ENCODE assay signal across 10 mouse cellular contexts in genomic region chr2:73167126-73167525, GRCm38 (mm10). TPM values are rescaled to one million over a fixed set of nuclear protein-coding genes. Genes with fewer than 3 reads are reported as not detected.
DNase-seq lines count a peak whose midpoint lies in the region; ATAC-seq and TF ChIP-seq lines count a peak whose summit lies in the region.
"Had no signal": no experiment of that assay in that cellular context is flagged by ENCODE, and none has a peak within 500 bp of the region (broad histone marks: within the 10 kb centered on the region; RNA-seq: fewer than 3 reads in every experiment).

No protein-coding gene starts in this region.

- H3K4me3 ChIP-seq in kidney, embryonic 14.5 days (ENCODE audit: low read length): no peak overlapping the region
- H3K4me3 ChIP-seq in gastrocnemius, adult 2 months: no peak overlapping the region
- H3K4me3 ChIP-seq: embryonic facial prominence, embryonic 13.5 days; lung, embryonic 15.5 days had no signal

- ATAC-seq in kidney, embryonic 14.5 days (ENCODE audit: low FRiP score, low TSS enrichment): no peak
- peak; percentile 92 for ATAC-seq in megakaryocyte, adult 5-6 weeks (ENCODE audit: poor library complexity, severe bottlenecking)

- no peaks in the 10 kb centered on the region for H3K9me3 ChIP-seq in kidney, embryonic 14.5 days (ENCODE audit: control insufficient read depth, low read length)
- H3K9me3 ChIP-seq: embryonic facial prominence, embryonic 13.5 days; lung, embryonic 15.5 days had no signal

- no peaks in the 10 kb centered on the region for H3K27me3 ChIP-seq in kidney, embryonic 14.5 days (ENCODE audit: control insufficient read depth, insufficient read depth, low read length)
- H3K27me3 ChIP-seq: embryonic facial prominence, embryonic 13.5 days; lung, embryonic 15.5 days had no signal

- H3K27ac ChIP-seq in kidney, embryonic 14.5 days (ENCODE audit: low read depth, low read length): no peak overlapping the region
- H3K27ac ChIP-seq in gastrocnemius, adult 2 months: no peak overlapping the region
- H3K27ac ChIP-seq: embryonic facial prominence, embryonic 13.5 days; lung, embryonic 15.5 days had no signal

- TF ChIP-seq CTCF in gastrocnemius, adult 2 months (IDR thresholded peaks at IDR 0.05): peak; percentile 80

- intact Hi-C loops in gastrocnemius, adult 2 months (cut with DNase I): loop anchor here (1.0 kb wide), 1 partner anchor 111 kb away; no protein-coding TSS in a partner anchor

- H3K36me3 ChIP-seq in kidney, embryonic 14.5 days (ENCODE audit: control insufficient read depth, insufficient read depth, low read length): no peaks in the 10 kb centered on the region
- H3K36me3 ChIP-seq: embryonic facial prominence, embryonic 13.5 days; lung, embryonic 15.5 days had no signal

- H3K4me1 ChIP-seq in kidney, embryonic 14.5 days (ENCODE audit: control insufficient read depth, insufficient read depth, low read length): no peaks in the 10 kb centered on the region
- H3K4me1 ChIP-seq: embryonic facial prominence, embryonic 13.5 days; lung, embryonic 15.5 days had no signal

- H3K4me2 ChIP-seq in kidney, embryonic 14.5 days (replicated peaks; ENCODE audit: low read depth, low read length): no peak overlapping the region
- H3K4me2 ChIP-seq: embryonic facial prominence, embryonic 13.5 days; lung, embryonic 15.5 days had no signal

- peak; percentile 57 for DNase-seq in kidney, adult 18-20 months
- DNase-seq in ES-CJ7 (ENCODE audit: low read depth, low spot score): peak; percentile 74
- DNase-seq in c-Kit-negative CD71-positive TER-119-positive erythroid progenitor cells, embryonic 14.5 days (ENCODE audit: low read depth, low spot score): peak; percentile 42
- DNase-seq in gastrocnemius, adult 2 months: peak; percentile 68
- peak; percentile 70 to 84 for DNase-seq in kidney, postnatal 36 days
- DNase-seq in thymus, adult 18-20 months: peak; percentile 26 to 40

- H3K9ac ChIP-seq in kidney, embryonic 14.5 days (ENCODE audit: low read depth, low read length): no peak overlapping the region
- H3K9ac ChIP-seq: embryonic facial prominence, embryonic 13.5 days; lung, embryonic 15.5 days had no signal

RNA-seq across cellular contexts. Expression of gene Ola1, which starts 51.6 kb away (rescaled TPM):
- 96.6 and 96.7 TPM in 2 replicates for polyA plus RNA-seq in kidney, embryonic 14.5 days (2014; fragmentation: Nextera tagmentation; extraction: Ambion mirVana)
- total RNA-seq in gastrocnemius, adult 2 months (2021): 10 to 100 TPM; 49.3 to 58.1 TPM
- total RNA-seq in megakaryocyte, adult 5-6 weeks (2015): 85.1 and 87.6 TPM in 2 replicates
- 82.6 and 89.2 TPM in 2 replicates for total RNA-seq in megakaryocyte, adult 5-6 weeks (2017)
